Mouse (Mus musculus) retina, embryonic 14.5 days (tissue): ENCODE data around the gene Zbtb3.

ENCODE experiments used
- DNase-seq: peaks from one replicate; pipeline ENCODE4 v3.0.0-alpha.2; 2015; ENCODE audit warnings: low spot score

Zbtb3 gene

DNA sequence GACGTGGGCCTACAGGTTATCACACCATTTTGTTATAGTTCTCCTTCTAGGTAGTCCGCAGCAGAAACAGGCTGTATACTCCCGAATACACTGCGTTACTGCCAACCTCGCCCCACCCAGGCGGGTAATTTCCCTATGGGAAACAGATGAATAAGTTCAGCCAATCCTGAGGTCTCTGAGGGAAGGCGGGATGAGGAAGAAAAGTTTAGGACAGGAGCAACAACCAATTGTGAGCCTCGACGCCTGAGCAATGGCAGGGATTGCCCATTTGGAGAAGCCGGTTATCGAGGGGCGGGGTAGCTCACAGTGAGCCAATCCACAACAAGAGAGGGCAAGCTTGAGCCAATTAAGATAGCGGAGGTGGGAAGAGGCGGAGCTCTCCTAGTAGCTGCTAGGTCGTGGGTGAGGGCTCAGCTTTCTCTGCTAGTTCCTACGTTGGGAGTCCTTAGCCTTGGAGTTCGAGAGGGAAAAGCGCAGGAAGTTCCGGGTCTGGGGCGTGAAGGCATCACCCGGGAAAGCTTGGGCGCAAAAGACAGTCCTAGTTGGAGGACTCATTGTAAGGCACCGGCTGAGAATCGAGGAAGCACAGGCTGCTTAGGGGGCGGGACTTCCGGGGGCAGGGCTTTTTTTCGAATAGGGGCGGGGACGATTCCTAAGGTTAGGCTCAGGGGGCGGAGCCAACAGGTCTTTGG lies at the start of gene Zbtb3:
Zbtb3 (plus strand) TSS at position 426 of the 692 bp plus-strand sequence.
- peak; percentile 97 for DNase-seq

DNA sequence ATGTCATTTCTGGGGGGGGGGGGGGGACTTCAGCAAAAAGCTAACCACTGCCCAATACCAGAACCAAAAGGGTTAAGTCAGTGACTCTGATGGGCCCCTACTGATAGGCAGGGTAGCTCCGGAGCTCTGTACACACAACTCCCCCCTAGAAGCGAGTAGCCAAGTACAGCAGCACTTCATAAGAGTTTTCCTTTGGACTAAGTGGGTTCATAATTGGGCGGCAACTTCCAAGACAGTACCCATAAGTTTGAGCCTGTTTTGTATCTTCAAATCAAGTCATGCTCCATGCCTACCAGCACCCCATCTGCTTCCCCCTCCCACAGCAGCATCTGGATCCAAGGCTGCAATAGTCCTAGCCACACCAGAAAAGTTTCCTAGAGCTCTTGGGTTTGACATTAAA lies 46.7 kb upstream of the Zbtb3 start:
- DNase-seq, result no peak

DNA sequence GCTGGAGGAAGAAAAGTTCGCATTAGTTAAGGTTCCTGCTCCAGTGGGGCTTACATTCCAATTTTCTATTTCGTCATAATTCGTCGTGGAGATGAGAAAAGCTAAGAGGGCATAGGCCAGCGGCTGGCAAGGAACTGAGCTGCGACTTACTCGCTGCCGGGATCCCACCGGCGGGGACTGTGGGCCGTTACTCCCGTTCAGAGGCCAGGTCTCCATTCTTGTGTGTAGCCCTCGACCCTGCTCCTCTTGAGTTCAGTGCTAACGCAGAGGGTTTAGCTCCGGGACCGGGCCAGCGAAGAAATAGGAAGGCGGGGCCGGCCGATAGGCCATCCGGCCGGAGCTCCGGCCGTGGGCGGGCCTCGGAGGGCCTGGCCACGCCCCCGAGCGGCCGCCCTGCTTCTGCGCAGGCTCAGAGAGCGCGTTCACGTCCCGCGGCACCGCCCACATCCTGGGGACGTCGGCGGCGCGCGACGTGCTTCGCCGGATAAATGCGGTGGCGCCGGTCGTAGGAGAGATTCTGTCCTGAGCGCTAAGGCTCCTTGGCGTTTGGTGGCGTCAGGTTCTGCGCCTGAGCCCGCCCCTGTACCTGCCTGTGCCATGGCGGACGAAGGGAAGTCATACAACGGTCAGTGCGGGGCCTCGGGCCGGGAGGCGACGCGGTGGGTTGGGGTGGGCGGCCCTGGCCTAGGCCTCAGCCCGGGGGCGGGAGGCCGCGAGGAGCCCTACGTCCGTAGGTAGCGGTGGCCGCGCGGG lies 45.5 kb upstream of the Zbtb3 start, which contains the start of gene Nxf1:
Nxf1 (plus strand) TSS at position 439 of the 753 bp plus-strand sequence.
- DNase-seq, result peak; percentile 96

DNA sequence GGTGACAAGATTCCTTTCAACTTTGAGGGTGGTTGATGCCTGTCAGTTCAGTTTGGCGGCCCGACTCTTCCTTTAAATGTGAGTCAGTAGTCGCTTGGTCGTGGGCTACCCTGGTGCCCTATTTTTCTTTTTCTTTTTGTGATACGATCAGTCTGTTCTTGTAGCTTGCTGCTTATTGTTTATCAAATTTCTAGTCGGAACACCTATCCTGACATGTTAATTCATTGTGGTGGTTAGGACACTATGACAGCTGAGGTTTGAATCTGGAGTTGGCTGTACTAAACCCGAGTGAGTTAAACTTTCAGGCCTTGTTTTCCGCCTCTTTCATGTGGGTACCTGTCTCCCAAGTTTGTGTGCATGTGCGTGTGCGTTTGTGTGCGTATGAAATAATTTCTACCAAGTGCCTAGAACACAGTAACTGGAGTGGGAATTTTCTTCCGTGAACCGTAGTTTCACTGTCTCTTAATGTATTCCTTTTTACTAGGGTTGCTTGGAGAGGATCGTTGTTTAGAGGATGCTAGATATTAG lies 44.8 kb upstream of the Zbtb3 start:
- no peak for DNase-seq

DNA sequence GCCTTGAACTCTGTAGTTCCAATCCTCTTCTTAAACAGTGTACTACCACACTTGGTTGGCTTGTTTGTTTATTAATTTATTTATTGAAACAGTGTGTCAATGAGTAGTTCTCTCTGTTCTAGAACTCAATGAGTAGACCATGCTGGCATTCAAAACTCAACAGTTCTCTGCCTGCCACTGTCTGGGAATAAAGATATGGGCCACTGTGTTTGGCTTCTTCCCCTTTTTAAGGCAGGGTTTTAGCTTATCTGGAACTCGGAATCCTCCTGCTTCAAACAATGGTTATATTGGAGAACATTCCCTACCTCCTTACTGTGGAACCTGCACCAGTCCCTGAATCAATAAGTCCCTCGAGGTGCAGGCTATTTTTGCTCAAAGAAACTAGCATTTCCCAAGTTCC lies 43.5 kb upstream of the Zbtb3 start:
- DNase-seq, result no peak

DNA sequence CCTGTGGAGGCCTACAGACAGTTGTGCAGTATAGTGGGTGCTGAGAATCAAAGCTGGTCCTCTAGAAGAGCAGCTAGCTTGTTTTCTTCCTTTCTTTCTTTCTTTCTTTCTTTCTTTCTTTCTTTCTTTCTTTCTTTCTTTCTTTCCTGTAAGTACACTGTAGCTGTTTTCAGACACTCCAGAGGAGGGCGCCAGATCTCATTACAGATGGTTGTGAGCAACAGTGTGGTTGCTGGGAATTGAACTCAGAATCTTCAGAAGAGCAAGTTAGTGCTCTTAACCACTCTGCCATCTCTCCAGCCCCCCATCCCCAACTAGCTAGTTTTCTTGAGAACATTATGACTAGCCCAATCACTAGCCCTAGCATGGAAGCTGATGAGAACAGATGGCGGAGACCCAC lies 41.6 kb upstream of the Zbtb3 start:
- no peak for DNase-seq

DNA sequence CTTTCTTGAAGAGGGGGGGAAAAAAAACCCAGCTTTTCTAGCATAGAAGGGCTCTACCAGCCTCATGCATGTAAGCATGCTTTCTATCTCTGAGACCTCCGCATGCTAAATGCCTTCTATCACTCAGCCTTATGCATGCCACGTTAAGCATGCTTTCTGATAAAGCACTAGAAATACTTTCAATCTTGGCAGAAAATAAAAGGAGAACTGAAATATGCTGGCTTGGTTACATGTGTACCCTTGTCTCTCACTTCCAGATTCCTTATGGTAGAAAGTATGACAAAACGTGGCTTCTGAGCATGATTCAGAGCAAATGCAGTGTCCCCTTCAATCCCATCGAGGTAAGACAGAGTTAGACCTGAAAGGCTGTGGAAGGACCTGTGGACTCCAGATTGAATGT lies 39.1 kb upstream of the Zbtb3 start:
- no peak for DNase-seq

DNA sequence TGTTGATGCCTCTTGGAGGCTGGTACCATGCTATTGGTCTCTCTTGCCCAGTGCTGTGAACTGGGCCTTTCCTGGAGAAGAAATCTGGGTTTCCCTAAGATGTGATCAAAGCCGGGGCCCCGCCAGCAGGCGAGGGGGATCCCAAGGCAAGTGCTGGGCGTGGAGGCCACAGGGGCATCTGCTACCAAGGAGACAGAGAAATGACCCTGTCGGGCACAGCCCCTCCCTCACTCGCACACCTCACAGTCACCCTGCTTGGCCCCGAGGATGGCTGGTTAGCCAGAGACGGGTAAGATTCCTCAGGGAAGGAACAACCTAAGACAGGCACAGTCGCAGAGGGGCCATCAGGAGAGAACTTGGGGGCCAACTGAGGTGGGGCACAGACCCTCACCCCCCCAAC lies 36.8 kb upstream of the Zbtb3 start:
- DNase-seq, result no peak

DNA sequence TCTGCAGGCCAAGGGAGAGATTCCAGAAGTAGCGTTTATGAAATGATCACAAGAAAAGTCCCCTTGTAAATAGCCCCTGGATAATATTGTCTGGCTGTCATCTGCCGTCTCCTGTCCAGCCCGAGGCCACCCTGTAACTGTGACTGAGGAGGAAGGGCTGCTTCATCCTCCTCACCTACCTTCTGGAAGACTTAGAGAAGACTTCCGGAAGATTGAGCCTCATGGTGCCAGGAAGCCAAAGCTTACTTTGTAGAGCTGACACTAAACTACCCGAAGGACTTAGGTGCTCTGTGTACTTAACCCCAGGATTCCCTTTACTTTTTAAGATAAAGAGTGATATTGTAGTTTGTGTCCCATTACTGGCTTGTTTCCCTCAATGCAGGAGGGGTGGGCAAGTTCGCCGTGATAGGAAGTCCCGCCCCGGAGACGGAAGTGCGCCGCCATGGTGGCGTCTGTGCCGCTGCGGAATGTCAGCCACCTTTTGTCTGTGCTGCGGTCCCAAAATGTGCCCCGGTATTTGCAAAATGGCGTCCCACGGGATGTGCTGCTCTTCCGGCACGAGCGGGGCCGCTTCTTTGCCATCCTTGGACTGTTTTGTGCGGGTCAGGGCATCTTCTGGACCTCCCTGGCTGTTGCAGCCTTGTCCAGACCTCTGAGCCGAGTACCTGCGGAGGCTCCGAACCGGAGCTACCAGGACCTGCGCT lies 31.6 kb upstream of the Zbtb3 start, which contains the start of gene Tmem223:
Tmem223 (plus strand) TSS at position 430 of the 704 bp plus-strand sequence.
- DNase-seq, result peak; percentile 78

DNA sequence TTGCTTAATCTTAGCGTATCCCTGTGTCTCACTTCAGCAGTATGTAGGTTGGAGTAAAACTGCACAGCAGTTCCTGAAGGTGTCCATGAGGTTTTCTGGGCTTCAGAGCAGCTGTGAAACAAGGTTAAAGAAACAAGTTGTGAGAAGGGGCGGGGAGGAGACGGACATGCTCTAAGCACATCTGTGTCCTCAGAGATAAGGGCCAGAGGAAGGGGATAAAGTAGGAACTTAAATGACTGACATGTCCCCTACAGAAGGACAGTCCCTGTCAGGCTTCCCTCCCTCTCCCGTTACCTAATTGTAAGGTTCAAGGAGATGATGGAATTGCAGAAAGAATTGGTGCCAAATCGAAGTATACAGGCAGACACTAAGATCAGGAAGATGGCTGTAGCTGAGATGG lies 29.4 kb upstream of the Zbtb3 start:
- DNase-seq, result no peak

DNA sequence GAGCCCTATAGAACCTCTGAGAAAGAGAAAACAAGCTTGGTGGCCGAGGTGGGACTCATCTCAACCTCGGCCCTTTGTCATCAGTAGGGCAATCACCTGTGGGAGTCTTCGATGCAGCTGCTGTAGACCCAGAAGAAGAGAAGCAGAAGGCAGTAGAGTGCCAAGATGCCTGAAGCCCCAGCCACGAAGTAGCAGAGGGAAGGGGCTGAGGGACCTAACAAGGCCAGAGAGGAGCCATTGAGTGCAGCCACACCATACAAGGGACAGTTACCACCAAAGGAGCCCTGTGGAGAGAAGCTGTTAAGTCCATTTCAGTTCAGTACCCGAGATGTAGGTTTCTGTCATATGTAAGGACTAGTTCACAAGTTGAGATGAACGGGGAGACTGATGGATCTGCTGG lies 28.9 kb upstream of the Zbtb3 start:
- DNase-seq, result no peak

DNA sequence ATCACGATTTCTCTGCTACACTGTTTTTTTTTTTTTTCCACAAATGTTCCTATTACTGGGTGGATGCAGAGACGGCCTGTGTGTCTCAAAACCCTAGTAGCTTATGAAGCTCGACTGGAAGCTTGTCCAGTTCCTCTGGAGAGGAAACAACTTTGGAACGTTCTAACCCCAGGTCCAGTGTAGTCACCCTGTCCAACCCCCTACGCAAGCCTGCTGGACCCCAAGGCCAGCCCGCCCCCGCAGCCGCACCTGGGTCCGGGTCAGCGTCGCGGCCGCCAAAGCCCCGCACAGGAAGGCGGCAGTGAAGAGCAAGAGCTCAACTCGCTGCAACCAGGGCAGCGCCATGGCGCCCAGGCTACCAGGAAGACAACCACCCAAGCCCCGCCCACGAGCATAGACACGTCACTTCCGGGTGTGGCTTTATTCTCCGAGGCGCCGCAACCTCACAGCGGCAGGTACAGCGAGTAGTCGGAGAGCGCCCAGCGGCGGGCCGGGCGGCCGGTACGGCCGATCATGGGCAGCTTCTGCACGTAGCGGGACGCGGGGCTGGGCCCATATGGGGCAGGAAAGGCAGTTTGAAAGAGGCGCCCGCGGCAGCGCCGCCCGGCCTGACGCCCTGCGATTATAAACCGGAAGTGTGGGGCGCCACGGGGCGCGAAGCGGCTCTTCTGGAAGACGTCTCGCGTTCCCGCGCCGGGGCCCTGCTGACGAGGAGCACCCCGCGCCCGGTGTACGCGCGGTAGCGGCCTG lies 28.1 kb upstream of the Zbtb3 start, which contains the start of gene Tmem179b:
Tmem179b (minus strand) TSS at position 382 of the 750 bp plus-strand sequence.
- DNase-seq, result peak; percentile 97

DNA sequence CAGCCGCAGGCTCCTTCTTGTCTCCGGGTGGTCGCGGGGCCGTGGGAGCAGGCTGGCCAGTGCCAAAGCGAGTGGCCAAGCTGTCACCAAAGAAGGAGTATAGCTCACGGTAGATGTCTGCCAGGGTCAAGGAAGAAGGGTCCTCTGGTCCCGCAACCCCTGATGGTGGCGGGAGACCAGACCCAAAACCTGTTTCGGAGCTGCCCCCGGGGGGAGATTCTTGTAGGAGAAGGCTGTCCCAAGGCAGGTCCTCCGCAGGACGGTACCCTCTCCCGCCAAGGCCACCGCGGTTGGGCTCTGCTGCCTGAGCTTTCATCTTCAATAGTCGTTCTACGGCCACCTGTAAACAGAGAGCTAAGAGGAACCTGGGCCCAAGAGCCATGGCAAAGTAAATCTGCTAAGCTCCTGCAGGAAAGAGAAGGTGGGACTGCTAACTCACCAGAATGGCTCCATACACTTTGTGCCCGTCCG lies 27.4 kb upstream of the Zbtb3 start:
- DNase-seq, result no peak

DNA sequence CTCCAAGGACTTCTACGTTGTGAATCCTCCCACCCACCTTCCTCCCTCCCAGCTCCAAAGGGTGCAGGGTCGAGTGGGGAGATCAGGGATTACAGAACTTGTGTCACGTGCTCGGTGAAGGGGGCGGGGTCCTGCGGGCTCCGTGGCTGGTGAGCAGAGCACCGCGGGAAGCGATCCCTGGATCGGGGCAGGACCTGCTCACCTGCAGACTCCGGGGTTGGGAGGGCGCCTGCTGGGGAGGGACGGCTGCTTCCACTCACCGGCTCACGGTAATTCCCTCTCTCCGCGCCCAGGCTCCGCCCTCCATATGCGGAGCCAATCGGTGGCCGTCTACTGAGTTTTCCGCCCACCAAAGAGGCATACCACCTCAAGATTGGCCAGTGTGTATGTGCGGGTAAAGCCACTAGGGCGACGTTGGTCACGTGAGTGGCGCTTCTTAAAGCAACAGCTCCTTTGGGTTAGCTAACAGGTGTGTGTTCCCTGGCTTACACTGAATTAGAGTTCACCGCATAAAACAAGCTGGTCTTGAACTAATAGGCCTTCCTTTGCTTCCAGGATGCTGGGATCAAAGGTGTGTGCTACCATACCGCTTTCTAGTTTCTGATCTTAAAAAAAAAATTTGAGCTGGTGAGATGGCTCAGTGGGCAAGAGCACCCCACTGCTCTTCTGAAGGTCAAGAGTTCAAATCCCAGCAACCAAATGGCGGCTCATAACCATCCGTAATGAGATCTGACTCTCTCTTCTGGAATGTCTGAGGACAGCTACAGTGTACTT lies 16.2 kb upstream of the Zbtb3 start, which contains the start of gene Taf6l:
Taf6l (minus strand) TSS at position 410 of the 774 bp plus-strand sequence.
- DNase-seq, result peak; percentile 94

DNA sequence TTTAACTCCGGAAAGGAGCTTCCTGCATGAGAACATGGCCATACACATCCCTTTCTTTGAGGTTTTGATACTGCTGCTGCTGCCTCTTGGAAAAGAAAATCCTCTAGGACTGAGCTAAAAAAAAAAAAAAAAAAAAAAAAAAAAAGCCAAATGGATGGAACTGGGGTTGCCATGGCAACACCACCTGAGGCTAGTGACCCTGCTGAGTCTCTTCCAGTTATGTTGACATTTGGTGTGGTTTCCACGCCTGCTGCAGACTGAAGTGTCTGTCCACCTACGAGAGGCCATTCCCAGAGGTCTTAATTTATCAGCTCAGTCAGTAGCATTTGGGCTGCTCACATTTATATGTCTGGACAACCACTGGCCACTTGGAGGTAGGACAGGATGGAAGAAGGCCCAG lies 13.8 kb upstream of the Zbtb3 start:
- DNase-seq, result peak; percentile 52

DNA sequence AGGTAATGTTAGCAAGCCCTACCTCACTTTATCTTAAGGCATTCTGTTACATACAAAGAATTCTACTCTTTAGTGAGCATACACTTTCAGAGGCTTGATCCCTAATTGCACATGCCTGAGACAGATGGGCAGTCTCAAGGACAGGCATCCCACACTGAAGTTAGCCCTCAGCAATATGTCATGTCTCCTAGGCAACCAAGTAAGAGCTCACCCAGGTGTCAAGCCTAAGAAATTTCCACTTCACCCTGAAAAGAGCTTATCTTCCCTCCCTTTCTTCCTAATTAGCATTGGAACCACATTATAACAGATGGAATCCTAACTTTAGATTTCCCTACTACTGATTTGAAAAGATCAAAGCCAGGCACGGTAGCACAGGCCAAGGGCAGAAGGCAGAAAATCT lies 13.2 kb upstream of the Zbtb3 start:
- DNase-seq, result no peak

DNA sequence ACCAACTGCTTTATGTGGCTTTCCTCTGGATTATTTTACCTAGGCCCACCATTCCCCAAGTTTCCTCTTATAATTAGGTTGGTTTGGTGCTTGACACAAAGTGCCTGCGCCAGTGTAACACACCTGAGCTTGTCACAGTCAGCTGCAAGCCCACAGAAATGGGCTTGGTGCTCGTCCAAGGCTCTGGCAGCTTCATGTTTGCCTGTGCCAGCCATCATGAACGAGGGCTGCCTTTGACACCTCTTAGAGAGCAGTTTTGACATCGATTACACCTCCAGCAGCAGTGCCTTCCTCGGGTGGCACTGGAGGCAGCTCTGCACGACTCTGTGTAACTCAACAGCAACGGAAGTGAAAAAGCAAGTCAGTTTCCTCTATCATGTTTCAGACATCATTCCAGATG lies 12.2 kb upstream of the Zbtb3 start:
- no peak for DNase-seq

DNA sequence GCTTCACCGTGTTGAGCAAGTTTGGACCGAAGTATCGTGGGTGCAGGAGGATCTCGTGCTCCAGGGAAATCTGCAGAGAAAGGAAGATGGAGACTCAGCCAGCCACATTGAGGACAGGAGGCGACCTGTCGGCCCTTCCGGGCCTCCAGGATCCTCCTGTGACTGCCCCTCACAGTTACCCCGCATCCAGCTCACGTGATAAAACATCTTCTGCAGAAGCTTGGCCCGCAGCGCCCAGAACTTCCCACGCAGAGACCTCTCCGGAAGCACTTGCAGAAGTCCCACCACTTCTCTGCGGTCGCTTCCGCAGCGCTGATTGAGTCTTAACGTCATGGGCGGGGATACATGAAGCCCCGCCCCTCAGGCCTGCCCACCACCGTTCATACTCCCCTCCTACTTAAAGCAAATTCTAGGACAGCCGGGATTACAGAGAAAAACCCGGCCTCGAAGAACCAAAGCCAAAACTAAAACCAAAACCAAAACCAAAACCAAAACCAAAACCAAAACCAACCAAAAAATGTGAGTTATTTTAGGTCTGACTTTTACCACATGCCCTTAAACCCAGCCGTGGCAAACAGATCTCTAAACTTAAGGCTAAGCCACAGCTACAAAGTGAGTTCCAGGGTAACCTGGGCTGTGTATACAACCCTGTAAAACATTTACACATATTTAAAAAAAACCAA lies 4.0 kb upstream of the Zbtb3 start, which contains the start of gene Polr2g:
Polr2g (minus strand) TSS at position 314 of the 683 bp plus-strand sequence.
- peak; percentile 94 for DNase-seq

DNA sequence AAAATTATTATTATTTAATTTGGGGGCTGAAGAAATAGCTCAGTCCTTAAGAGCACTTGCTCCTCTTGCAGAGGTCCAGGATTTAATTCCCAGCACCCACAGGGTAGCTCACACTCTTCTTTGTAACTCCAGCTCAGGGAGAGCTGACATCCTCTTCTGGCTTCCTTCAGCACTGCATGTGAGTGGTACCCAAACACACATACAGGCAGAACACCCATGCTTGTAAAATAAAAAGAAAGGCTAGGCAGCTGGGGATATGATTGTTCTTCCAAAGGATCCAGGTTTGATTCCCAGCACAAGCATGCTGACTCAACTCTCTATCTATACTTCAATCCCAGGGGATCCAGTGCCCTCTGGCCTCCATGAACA lies 3.4 kb upstream of the Zbtb3 start:
- no peak for DNase-seq

DNA sequence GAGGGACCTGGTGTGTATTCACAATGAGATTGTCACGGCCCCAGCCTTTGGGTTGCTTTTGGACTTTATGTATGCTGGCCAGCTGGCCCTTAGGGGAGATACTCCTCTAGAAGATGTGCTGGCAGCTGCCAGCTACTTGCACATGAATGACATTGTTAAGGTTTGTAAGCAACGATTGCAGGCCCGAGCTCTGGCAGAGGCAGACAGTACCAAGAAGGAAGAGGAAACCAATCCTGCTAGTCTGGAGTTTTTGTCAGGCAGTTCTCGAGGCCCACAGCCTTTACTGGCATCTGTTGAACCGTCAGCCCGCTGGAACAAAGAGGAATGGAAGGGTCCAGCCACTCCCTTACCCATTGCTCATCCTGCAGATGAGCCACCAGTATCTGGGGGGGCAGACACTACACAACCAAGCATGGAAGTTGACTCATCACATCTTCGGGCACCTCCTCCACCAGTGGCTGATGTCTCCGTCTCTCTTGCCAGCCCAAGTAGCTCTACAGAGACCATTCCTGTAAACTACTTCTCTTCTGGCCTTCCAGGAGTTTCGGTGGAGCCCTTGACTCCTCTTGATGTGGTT lies 937 bp downstream of the Zbtb3 start:
- DNase-seq, result no peak
